Mouse (Mus musculus) ES-E14 (cell line): ENCODE results near the gene Cdyl. TPM values are rescaled to one million over a fixed set of nuclear protein-coding genes. Genes with fewer than 3 reads are reported as not detected.

Source experiments
- DNase-seq: peaks from one replicate; pipeline ENCODE4 v3.0.0-alpha.2; 2013; ENCODE audit warnings: low read depth, low spot score
- H3K27ac ChIP-seq: 2 replicates; pipeline ENCODE4 v1.5.1; 2012; ENCODE audit warnings: low read depth, mild to moderate bottlenecking, low read length, moderate library complexity, mixed read lengths; ENCODE audit not compliant: poor library complexity, insufficient read depth, severe bottlenecking
- H3K36me3 ChIP-seq: 2 replicates; pipeline ENCODE4 v1.6.1; 2012; ENCODE audit warnings: mild to moderate bottlenecking, low read length, moderate library complexity, mixed read lengths; ENCODE audit not compliant: control insufficient read depth, poor library complexity, insufficient read depth, severe bottlenecking
- H3K4me1 ChIP-seq, 2 experiments: fragments of 150-350 bp in 1 of 2; sonication (generic) in 1 of 2; 2 replicates each; pipeline ENCODE4 v1.6.1; 2012; ENCODE audit warnings: low read length in 2 of 2, mild to moderate bottlenecking in 1 of 2, mixed read lengths in 1 of 2; ENCODE audit not compliant: control insufficient read depth in 2 of 2, insufficient read depth in 2 of 2, poor library complexity in 1 of 2
- H3K4me3 ChIP-seq, 2 experiments: fragments of 150-350 bp in 1 of 2; sonication (generic) in 1 of 2; 2 replicates each; pipeline ENCODE4 v1.5.1; 2012; ENCODE audit warnings: low read length in 2 of 2, low read depth in 1 of 2, mild to moderate bottlenecking in 1 of 2, mixed read lengths in 1 of 2; ENCODE audit not compliant: insufficient read depth in 1 of 2, poor library complexity in 1 of 2, severe bottlenecking in 1 of 2
- H3K9ac ChIP-seq: 2 replicates; pipeline ENCODE4 v1.6.1; 2012; ENCODE audit warnings: low read depth, mild to moderate bottlenecking, low read length, mixed read lengths; ENCODE audit not compliant: poor library complexity, insufficient read depth, severe bottlenecking
- H3K9me3 ChIP-seq: fragments of 150-350 bp; sonication (generic); 2 replicates; pipeline ENCODE4 v1.6.1; 2012; ENCODE audit warnings: low read depth, mild to moderate bottlenecking, low read length; ENCODE audit not compliant: control insufficient read depth, insufficient read depth
- CHD2 ChIP-seq: IDR thresholded peaks from 2 replicates; pipeline ENCODE4 v1.6.1; 2014; ENCODE audit warnings: mild to moderate bottlenecking, low read depth, low read length, inconsistent platforms
- HCFC1 ChIP-seq: IDR thresholded peaks from 2 replicates; pipeline ENCODE4 v1.6.1; 2012; ENCODE audit warnings: low read length, inconsistent platforms, borderline replicate concordance; ENCODE audit not compliant: insufficient read depth
- MAFK ChIP-seq: IDR thresholded peaks from 2 replicates; pipeline ENCODE4 v1.6.1; 2014; ENCODE audit warnings: mild to moderate bottlenecking, low read depth, low read length, inconsistent platforms; ENCODE audit not compliant: insufficient read depth
- ZC3H11A ChIP-seq: IDR thresholded peaks from 2 replicates; pipeline ENCODE4 v1.6.1; 2012; ENCODE audit warnings: low read depth, mild to moderate bottlenecking, inconsistent platforms, low read length, borderline replicate concordance
- ZNF384 ChIP-seq: IDR thresholded peaks from 2 replicates; pipeline ENCODE4 v1.6.1; 2012; ENCODE audit warnings: low read depth, low read length, inconsistent platforms
- in situ Hi-C, 2 experiments: fragments of 600-800 bp; cut with MboI; formaldehyde crosslinking; loops; one replicate each; pipeline ENCODE4 v1.15.1; 2025; ENCODE audit warnings: low sequenced_read_pairs in 2 of 2, inconsistent platforms in 1 of 2; ENCODE audit not compliant: unreplicated experiment in 2 of 2
- total RNA-seq: library from RNA; depleted of rRNA; stranded (reverse); fragments of 300-350 nt; gene quantifications from 2 replicates; pipeline ENCODE4 v1.2.3, GENCODE M21; 2012; rRNA removed

Cdyl gene
- total RNA-seq, 1 experiment = 20.3 TPM

DNA sequence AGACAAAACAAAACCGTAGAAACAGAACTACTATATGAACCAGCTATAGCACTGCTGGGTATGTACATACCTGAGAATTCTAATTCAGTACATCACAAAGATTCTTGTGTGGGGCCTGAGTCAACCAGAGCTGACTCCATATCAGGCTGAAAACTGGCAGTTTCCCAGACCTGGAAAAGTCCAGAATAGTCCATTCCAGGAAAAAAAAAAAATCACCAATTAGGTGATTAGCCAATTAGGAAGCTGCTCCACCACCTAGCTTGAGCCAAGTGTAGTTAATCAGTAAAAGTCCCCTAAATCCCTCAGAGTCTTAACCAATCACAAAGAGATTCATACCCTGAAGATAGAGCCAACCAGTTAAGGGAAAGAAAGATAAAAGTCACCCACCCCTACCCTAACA, 251.8 kb downstream of the Cdyl start:
- Histone ChIP-seq H3K4me3 (no peak overlapping the region), H3K27ac (no peak overlapping the region), H3K9ac (no peak overlapping the region), H3K36me3 (no peaks in the 10 kb centered on the region), H3K4me1 (no peaks in the 10 kb centered on the region), H3K9me3 (no peaks in the 10 kb centered on the region)
- in situ Hi-C loops = no loop called here
- TF ChIP-seq CHD2 (no peak), MAFK (no peak), ZC3H11A (no peak), ZNF384 (no peak), HCFC1 (no peak)
- DNase-seq = no peak

Other genes with a start within 250 kb of the Cdyl start
- 30.0 and 35.9 TPM in 2 replicates for gene Rpp40, start 246.5 kb downstream of the Cdyl start, total RNA-seq